Mouse (Mus musculus) heart, embryonic 13.5 days (tissue): ENCODE data around the gene Hoxb1. TPM values are rescaled to one million over a fixed set of nuclear protein-coding genes. Genes with fewer than 3 reads are reported as not detected.

Experiments used
- ATAC-seq: fragments of 200-750 bp; cut with Nextera tagmentation; 2 replicates; pipeline ENCODE4 v1.8.0; 2017; ENCODE audit warnings: moderate TSS enrichment; ENCODE audit not compliant: insufficient number of reproducible peaks, low FRiP score, low TSS enrichment; ENCODE audit errors: extremely low read depth
- H3K27ac ChIP-seq: fragments of 300-500 bp; sonication (generic); replicated peaks from 2 replicates; pipeline ENCODE4 v1.5.1; 2015; ENCODE audit warnings: moderate library complexity, mild to moderate bottlenecking, inconsistent platforms
- H3K27me3 ChIP-seq: fragments of 300-500 bp; sonication (generic); replicated peaks from 2 replicates; pipeline ENCODE4 v1.6.1; 2015; ENCODE audit warnings: mild to moderate bottlenecking, inconsistent platforms
- H3K36me3 ChIP-seq: fragments of 300-500 bp; sonication (generic); 2 replicates; pipeline ENCODE4 v1.6.1; 2015; ENCODE audit warnings: mild to moderate bottlenecking, inconsistent platforms
- H3K4me1 ChIP-seq: fragments of 300-500 bp; sonication (generic); 2 replicates; pipeline ENCODE4 v1.6.1; 2015; ENCODE audit warnings: inconsistent platforms
- H3K4me2 ChIP-seq: fragments of 300-500 bp; sonication (generic); 2 replicates; pipeline ENCODE4 v1.6.1; 2015; ENCODE audit warnings: inconsistent platforms, mild to moderate bottlenecking, moderate library complexity
- H3K4me3 ChIP-seq: fragments of 300-500 bp; sonication (generic); 2 replicates; pipeline ENCODE4 v1.5.1; 2015; ENCODE audit warnings: moderate library complexity, mild to moderate bottlenecking, inconsistent platforms
- H3K9ac ChIP-seq: fragments of 300-500 bp; sonication (generic); 2 replicates; pipeline ENCODE4 v1.6.1; 2015; ENCODE audit warnings: inconsistent platforms, mild to moderate bottlenecking, moderate library complexity
- H3K9me3 ChIP-seq: fragments of 300-500 bp; sonication (generic); 2 replicates; pipeline ENCODE4 v1.6.1; 2016; ENCODE audit warnings: inconsistent platforms
- WGBS: fragments of 180-500 bp; shearing (Covaris S2); methylation state at CpG from one replicate; pipeline ENCODE4 v1.1.7; 2015; ENCODE audit warnings: mixed read lengths; 5-methylcytosine and 5-hydroxymethylcytosine counted together
- microRNA counts: library from miRNA; unstranded; fragments of <30 nt; microRNA quantifications from one replicate; lab custom pipeline; 2016
- microRNA-seq: library from miRNA; unstranded; fragments of <30 nt; microRNA quantifications from one replicate; pipeline ENCODE4, GENCODE M21; 2016
- polyA plus RNA-seq: library from polyadenylated mRNA; unstranded; fragments of >200 nt; fragmentation: Nextera tagmentation; extraction: Ambion mirVana; gene quantifications from 2 replicates; pipeline ENCODE4 v1.2.1, GENCODE M21; 2015

Gene Hoxb1
- polyA plus RNA-seq, 1 experiment from 2014 or later = 0.17 TPM

- Histone ChIP-seq H3K9ac (no peak overlapping the region), H3K4me1 (peaks cover 33% of the 10 kb centered on the region), H3K36me3 (no peaks in the 10 kb centered on the region), H3K9me3 (no peaks in the 10 kb centered on the region), H3K4me2 (no peak overlapping the region), H3K4me3 (no peak overlapping the region), H3K27me3 (peaks cover 98% of the 10 kb centered on the region), H3K27ac (no peak overlapping the region)
- 36% methylated on average over 4 of the region's 4 CpGs for WGBS
- ATAC-seq = no peak
Measured at GRCm38 (mm10) chr11:96405541-96405940, 40.0 kb downstream of the Hoxb1 start.

- H3K27me3 ChIP-seq = peaks cover 99% of the 10 kb centered on the region
- H3K27ac ChIP-seq = no peak overlapping the region
- no peak for ATAC-seq
- H3K4me2 ChIP-seq = peak overlapping the region; percentile 61
- 4% methylated on average over 36 of the region's 36 CpGs for WGBS
- H3K9ac ChIP-seq = peak overlapping the region; percentile 69
- H3K4me1 ChIP-seq = peaks cover 28% of the 10 kb centered on the region
- peak overlapping the region; percentile 24 for H3K4me3 ChIP-seq
- no peaks in the 10 kb centered on the region for H3K36me3 ChIP-seq
- no peaks in the 10 kb centered on the region for H3K9me3 ChIP-seq
Measured at GRCm38 (mm10) chr11:96407191-96408072, 41.9 kb downstream of the Hoxb1 start.

GRCm38 (mm10) chr11:96408234-96409010, 42.9 kb downstream of the Hoxb1 start:
- Histone ChIP-seq H3K27ac (no peak overlapping the region), H3K4me3 (peak overlapping the region; percentile 24; the same call in 1 of the 2 replicates), H3K9ac (peak overlapping the region; percentile 69; the same call in 1 of the 2 replicates), H3K4me1 (peaks cover 35% of the 10 kb centered on the region), H3K27me3 (peaks cover 99% of the 10 kb centered on the region), H3K36me3 (no peaks in the 10 kb centered on the region), H3K9me3 (no peaks in the 10 kb centered on the region), H3K4me2 (peak overlapping the region; percentile 61)
- no peak for ATAC-seq
- 52% methylated on average over 14 of the region's 14 CpGs for WGBS

- Histone ChIP-seq H3K4me1 (peaks cover 29% of the 10 kb centered on the region), H3K4me2 (no peak overlapping the region), H3K4me3 (no peak overlapping the region), H3K9me3 (no peaks in the 10 kb centered on the region), H3K27ac (no peak overlapping the region), H3K9ac (no peak overlapping the region), H3K27me3 (peaks cover 100% of the 10 kb centered on the region), H3K36me3 (no peaks in the 10 kb centered on the region)
- 61% methylated on average over 5 of the region's 5 CpGs for WGBS
- ATAC-seq = no peak
Measured at GRCm38 (mm10) chr11:96411019-96411418, 45.5 kb downstream of the Hoxb1 start.

GRCm38 (mm10) chr11:96411934-96412333, 46.4 kb downstream of the Hoxb1 start:
- no peak for ATAC-seq
- WGBS = 54% methylated on average over 4 of the region's 4 CpGs
- no peak overlapping the region for H3K4me2 ChIP-seq
- H3K9ac ChIP-seq = no peak overlapping the region
- peaks cover 28% of the 10 kb centered on the region for H3K4me1 ChIP-seq
- no peak overlapping the region for H3K27ac ChIP-seq
- peaks cover 100% of the 10 kb centered on the region for H3K27me3 ChIP-seq
- H3K4me3 ChIP-seq = no peak overlapping the region
- no peaks in the 10 kb centered on the region for H3K9me3 ChIP-seq
- no peaks in the 10 kb centered on the region for H3K36me3 ChIP-seq

DNA sequence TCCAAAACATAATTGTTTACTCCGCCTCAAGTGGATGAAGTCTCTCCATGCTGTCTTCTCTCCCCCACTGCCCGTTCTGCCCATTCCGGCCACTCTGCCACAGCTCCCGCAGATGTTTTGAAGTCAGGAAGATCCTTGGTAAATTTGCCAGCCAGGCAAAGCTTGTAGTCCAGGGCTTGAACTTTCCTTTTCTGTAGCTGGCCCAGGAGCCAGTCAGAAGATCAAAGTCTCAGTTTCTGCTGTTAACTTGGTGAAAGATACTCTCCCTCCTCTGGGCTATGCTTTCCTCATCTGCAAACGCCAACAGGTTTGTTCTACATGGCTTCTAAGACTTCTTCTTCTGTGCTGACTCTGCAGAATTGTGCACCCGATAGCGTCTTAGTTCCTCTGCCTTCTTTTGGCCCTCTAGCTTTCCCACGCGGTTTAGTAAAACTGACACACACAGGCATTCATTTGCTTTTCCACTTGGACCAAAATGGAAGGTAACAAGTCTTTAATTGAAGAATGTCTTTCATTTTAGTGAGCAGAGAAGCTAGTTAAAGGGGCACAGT, 47.5 kb downstream of the Hoxb1 start:
- Histone ChIP-seq H3K27me3 (peaks cover 99% of the 10 kb centered on the region), H3K4me3 (no peak overlapping the region), H3K36me3 (no peaks in the 10 kb centered on the region), H3K9me3 (no peaks in the 10 kb centered on the region), H3K27ac (no peak overlapping the region), H3K9ac (no peak overlapping the region), H3K4me1 (peaks cover 17% of the 10 kb centered on the region), H3K4me2 (no peak overlapping the region)
- 73% methylated on average over 9 of the region's 9 CpGs for WGBS
- ATAC-seq = no peak

- Histone ChIP-seq H3K9ac (peak overlapping the region; percentile 47; the same call in 1 of the 2 replicates), H3K27ac (no peak overlapping the region), H3K4me1 (peaks cover 15% of the 10 kb centered on the region), H3K4me3 (no peak overlapping the region), H3K27me3 (peaks cover 97% of the 10 kb centered on the region), H3K36me3 (no peaks in the 10 kb centered on the region), H3K9me3 (no peaks in the 10 kb centered on the region), H3K4me2 (no peak overlapping the region)
- no peak for ATAC-seq
- WGBS = 14% methylated on average over 8 of the region's 8 CpGs
Measured at GRCm38 (mm10) chr11:96413527-96413926, 48.0 kb downstream of the Hoxb1 start.

GRCm38 (mm10) chr11:96414002-96414401, 48.5 kb downstream of the Hoxb1 start:
- H3K4me2 ChIP-seq = no peak overlapping the region
- H3K27ac ChIP-seq = 0 out of 2 replicates have a peak overlapping the region, but pooled peaks have one; percentile 13
- no peaks in the 10 kb centered on the region for H3K9me3 ChIP-seq
- 44% methylated on average over 2 of the region's 2 CpGs for WGBS
- H3K27me3 ChIP-seq = peaks cover 95% of the 10 kb centered on the region
- no peak overlapping the region for H3K9ac ChIP-seq
- H3K36me3 ChIP-seq = no peaks in the 10 kb centered on the region
- H3K4me1 ChIP-seq = peaks cover 15% of the 10 kb centered on the region
- no peak for ATAC-seq
- H3K4me3 ChIP-seq = no peak overlapping the region

MicroRNA genes within 50 kb of the gene (microRNA counts, 519-probe panel; counts per million panel counts)
- 3,787 counts per million, percentile 73 among the panel's probes with 10 or more counts for microRNA mmu-miR-10a (lab: Ali Mortazavi, UCI)

Small RNA genes within 50 kb of the gene (microRNA-seq; reads per million reads assigned to microRNA genes)
- gene Mir10a = 4,879 reads per million, percentile 92 among the genes with 10 or more reads in this experiment

Other genes starting within 250 kb of the Hoxb1 start
- gene Ttll6, start 232.0 kb upstream of the Hoxb1 start, polyA plus RNA-seq = not detected in 2 replicates
- not detected in 2 replicates for gene Hoxb13, start 171.4 kb upstream of the Hoxb1 start, polyA plus RNA-seq
- 0.06 TPM in 1 of 2 replicates, not detected in the other for gene Hoxb9, start 94.3 kb upstream of the Hoxb1 start, polyA plus RNA-seq
- gene Hoxb8, start 83.8 kb upstream of the Hoxb1 start, polyA plus RNA-seq = not detected in 2 replicates
- gene Hoxb7, start 79.1 kb upstream of the Hoxb1 start, polyA plus RNA-seq = 0.11 and 0.25 TPM in 2 replicates
- gene Hoxb6, start 73.3 kb upstream of the Hoxb1 start, polyA plus RNA-seq = 1.4 and 2.0 TPM in 2 replicates
- gene Hoxb5, start 62.4 kb upstream of the Hoxb1 start, polyA plus RNA-seq = 3.8 and 5.5 TPM in 2 replicates
- gene Hoxb4, start 47.5 kb upstream of the Hoxb1 start, polyA plus RNA-seq = 0.43 and 0.59 TPM in 2 replicates
- 0.31 and 1.1 TPM in 2 replicates for gene Hoxb3, start 42.4 kb upstream of the Hoxb1 start, polyA plus RNA-seq
- 3.6 and 5.9 TPM in 2 replicates for gene Hoxb2, start 15.2 kb upstream of the Hoxb1 start, polyA plus RNA-seq
- 0.33 and 1.1 TPM in 2 replicates for gene Skap1, start 98.8 kb downstream of the Hoxb1 start, polyA plus RNA-seq